Mouse (Mus musculus) cerebellum, adult 11 months (tissue): ENCODE measurements around the gene Syne1.

ENCODE experiments used
- DNase-seq: peaks from one replicate; pipeline ENCODE4 v3.0.0; 2022

The Syne1 gene

DNA sequence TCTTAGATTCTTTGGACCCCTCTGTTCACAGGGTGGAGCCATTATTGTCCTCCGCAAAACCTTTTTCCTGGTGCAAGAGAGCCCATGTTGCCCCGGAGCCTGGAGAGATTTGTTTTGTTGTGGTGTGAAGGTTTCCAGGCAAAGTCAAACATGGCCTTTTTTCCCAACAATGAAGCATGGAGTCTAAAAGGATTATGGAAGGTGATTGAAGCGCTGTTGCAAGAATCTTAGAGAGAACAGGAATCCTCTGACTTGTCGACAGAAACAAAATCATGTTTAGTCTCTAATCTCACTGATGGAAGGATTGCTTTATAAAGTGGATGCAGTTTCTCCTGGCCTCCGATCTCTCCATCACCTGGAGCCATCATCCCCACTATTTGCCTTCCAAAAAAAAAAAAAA lies at the start of gene Syne1:
Gene Syne1, minus strand, starts transcription at position 101 of the 400 bp plus-strand sequence.
- no peak for DNase-seq

- DNase-seq = peak; percentile 42
Measured at GRCm38 (mm10) chr10:5600123-5600522, 48.8 kb upstream of the Syne1 start.

DNA sequence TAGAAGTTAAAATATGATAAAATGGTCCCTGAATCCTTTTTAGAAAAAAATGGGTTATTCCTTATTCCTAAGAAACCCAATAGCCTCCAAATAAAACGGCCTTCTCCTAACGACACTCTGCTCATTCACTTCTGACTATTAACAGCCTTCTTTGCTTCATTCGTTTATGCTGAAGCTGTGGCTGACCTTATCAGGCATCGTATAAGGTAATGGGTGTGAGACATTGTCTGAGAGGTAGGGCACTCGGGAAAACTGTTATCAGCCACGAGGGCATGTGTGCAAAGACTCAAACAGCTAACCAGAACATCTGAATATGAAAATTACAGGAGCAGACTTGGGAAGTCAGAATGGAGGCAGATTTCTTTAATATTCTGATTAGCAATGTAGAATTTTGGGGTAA lies 45.3 kb upstream of the Syne1 start:
- DNase-seq = no peak

DNA sequence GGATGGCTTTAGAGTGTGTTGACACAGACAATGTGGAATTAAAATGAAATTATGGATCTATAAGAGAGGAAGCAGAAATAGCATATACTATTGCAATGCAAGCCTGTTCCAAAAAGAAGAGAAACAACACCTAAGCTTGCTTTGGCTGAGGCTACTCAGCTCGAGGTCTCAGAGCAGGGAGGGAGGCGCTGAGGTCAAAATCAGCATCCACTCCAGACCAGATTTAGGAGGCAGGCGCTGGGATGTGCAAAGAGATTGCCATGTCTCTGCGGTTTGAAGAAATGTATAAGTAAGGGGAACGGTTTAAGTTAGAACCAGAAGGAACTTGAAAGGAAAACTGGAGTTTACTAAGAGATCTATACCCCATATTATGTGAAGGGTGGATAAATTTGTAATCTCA lies 43.2 kb upstream of the Syne1 start:
- no peak for DNase-seq

DNA sequence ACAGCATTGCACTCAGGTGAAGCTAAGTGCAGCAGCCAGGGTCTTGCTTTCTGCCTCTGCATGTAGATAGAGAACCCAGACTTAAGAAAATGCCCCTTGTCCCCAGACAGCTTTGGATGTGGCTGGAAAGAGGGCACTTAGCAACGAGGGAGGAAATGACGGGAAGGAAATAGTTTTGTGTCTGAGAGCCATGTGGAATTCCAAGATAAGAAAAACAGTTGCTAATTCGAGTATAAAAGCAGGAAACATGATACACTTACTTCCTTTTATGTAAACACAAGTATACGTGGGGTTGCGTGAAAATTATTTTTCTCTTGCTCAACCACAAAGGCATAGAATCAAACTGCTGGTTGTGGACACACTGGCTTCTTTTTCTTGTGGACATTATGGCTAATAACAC lies 42.2 kb upstream of the Syne1 start, which contains the start of gene Myct1:
Gene Myct1, plus strand, starts transcription at position 312 of the 400 bp plus-strand sequence.
- DNase-seq = no peak

GRCm38 (mm10) chr10:5591996-5592395 lies 40.7 kb upstream of the Syne1 start:
- no peak for DNase-seq

- DNase-seq = no peak
Measured at GRCm38 (mm10) chr10:5591061-5591460, 39.8 kb upstream of the Syne1 start.

- DNase-seq = no peak
Measured at GRCm38 (mm10) chr10:5573328-5573727, 22.0 kb upstream of the Syne1 start.

- DNase-seq = no peak
Measured at GRCm38 (mm10) chr10:5571332-5571731, 20.1 kb upstream of the Syne1 start.

DNA sequence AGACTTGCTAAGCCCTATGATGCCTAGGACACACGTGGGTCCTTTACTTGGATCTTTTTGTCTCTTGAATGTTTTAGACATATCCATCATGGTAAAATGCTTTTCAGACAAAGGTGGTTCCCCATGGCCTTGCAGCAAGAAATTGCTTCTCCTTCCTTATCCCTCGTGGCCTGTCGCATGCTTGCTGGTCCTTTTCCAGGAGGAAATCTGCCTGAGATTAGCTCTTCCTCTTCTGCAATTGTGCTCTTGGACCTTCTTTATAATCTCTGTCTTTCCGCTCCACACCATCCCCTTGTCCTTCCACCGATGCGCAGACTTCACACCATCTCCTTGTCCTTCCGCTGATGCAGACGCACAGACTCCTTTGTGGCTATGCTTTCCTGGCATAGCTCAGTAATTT lies 18.8 kb upstream of the Syne1 start:
- DNase-seq = no peak

GRCm38 (mm10) chr10:5568991-5569390 lies 17.7 kb upstream of the Syne1 start:
- no peak for DNase-seq

GRCm38 (mm10) chr10:5561706-5562105 lies 10.4 kb upstream of the Syne1 start:
- no peak for DNase-seq

- no peak for DNase-seq
Measured at GRCm38 (mm10) chr10:5560526-5560925, 9.2 kb upstream of the Syne1 start.

DNA sequence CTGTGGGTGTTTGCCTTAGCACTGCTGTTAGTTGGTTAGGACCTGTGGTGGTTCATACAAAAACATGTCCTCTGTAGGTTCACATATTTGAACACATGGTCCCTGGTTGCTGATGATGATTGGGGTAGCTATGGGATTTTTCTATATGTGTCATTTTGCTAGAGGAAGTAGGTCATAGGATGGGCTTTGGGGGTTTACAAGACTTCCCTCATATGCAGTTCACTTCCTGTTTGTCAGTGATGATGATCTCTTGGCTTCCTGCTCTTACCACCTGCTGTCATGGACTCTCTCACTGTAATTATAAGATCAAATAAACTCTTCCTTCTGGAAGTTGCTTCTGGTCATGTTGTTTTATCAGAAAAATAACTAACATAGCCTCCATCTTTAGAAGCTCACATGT lies 7.5 kb upstream of the Syne1 start:
- no peak for DNase-seq

DNA sequence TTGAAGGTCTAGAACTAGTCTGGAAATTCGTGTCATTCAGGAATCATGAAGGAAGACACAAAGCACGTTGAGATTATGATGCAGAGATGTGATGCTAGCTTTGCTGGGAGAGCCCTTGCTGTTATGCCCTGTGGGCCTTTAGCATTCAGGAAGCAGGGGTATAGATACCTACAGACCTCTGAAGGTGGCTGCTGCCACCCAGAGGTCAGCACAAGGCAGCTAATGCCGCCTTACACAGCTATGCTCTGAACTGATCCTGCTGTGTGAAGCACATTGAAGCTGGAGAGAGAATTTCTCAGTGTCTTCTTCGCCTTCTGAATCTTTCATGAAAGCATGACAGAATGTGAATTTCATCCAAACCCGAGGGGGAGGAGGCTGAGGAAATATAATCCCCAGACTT lies 3.7 kb upstream of the Syne1 start:
- peak; percentile 51 for DNase-seq

GRCm38 (mm10) chr10:5550168-5551021 lies 887 bp downstream of the Syne1 start:
- peak; percentile 80 for DNase-seq

DNA sequence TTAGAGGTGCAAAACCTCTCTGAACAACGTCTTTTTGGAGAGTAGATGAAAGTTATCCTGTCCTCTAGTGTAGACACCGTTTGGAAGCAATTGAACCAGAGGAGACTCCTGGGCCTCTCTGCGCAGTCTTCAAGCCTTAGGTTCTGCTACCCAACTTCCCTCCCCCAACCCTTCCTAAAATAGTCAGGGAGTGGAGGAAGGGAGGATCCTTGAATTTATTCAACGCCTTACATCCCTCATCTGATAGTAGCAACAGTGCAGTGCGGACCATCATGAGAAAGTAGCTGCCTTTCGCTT lies 1.5 kb downstream of the Syne1 start:
- no peak for DNase-seq

GRCm38 (mm10) chr10:5548651-5549050 lies 2.6 kb downstream of the Syne1 start:
- no peak for DNase-seq

GRCm38 (mm10) chr10:5547769-5548168 lies 3.5 kb downstream of the Syne1 start:
- DNase-seq = peak; percentile 39

DNA sequence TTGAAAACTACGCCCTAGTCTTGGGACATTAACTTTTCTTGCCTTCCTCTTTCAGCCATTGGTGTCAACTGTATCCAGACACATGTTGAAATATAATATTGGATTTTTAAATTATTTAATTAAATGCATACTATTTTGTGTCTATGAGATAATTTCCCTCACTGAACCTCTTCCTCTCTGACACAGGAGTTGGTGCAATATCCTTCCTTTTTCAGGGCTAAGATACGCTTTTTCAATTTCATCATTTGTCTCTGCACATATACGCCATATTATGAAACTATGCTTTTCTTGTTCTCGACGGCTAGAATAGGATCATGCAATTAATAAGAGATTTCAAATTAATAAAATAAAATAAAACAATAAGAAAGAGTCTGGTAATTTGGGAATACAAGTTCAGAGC lies 4.9 kb downstream of the Syne1 start:
- DNase-seq = no peak

DNA sequence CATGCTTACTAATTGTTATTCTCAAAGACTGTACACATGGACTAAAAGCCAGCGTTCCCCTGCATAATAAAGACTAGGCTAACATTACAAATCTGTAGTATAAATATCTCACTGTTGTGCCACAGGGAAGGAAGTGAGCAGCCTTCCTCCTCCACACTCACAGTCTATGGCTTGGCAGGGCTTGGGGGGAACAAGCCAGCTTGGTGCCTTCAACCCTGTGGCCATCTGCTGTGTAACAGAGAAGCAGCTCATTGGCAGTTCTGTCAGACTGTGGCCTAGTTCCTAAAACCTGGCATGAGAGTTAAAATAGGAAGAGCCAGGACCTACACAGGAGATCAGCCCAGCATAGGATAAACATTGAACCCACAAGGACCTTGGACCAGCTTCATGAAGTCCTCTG lies 23.0 kb downstream of the Syne1 start:
- DNase-seq = peak; percentile 90

GRCm38 (mm10) chr10:5527634-5528033 lies 23.6 kb downstream of the Syne1 start:
- DNase-seq = no peak

DNA sequence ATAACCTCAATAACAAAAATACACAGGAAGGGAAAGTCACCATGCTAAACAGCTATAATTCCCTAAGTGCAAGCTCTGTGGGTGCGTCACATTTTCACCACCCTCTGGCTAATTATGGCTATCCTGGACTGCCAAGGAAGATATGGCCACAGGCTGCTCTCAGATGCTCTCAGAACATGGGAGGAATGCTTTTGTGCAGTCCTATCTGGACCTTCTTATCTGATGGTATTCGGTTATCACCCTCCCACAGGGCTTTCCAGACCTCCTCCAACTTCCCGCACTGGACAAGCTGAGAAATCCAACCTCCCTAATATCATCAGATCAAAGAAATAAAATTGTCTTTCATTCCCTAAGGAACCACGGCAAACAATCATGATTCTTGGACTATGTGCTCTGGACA lies 28.4 kb downstream of the Syne1 start:
- no peak for DNase-seq

DNA sequence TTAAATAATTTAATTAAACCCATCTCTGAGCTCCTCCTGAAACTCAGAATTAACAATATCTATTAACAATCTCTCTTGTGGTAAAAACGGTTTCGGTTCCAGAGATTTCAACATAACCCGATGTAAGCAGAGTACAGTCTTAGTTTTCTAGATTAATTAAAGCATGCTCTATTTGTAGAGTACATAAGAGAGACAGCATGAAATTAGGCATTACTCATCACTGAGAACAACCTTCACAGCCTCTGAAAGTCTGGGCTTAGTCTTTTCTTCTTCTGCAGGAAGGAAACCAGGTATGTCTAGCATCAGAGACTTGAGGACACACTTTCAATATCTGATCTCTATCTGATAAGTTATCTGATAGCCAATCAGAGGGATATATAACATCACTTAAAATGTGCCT lies 29.0 kb downstream of the Syne1 start:
- DNase-seq = no peak

DNA sequence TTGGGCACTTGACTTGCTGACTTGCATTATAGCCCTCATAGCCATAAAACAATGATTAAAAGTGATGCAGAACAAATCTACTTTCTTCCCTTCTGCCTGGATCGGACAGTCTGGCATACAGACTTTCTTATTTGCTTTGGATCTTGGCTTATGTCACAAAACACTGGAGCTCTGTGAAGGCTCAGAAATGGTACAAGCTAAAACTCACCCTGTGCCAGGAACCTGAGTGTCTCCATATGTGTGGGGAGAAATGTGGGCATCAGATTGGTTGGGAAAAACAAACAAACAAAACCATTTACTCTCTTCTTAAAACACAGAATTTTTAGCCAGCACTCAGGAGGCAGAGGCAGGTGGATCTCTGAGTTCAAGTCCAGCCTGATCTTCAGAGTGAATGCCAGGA lies 30.6 kb downstream of the Syne1 start:
- peak; percentile 43 for DNase-seq
